Mouse (Mus musculus): ENCODE results near the gene Fosb.

DNA sequence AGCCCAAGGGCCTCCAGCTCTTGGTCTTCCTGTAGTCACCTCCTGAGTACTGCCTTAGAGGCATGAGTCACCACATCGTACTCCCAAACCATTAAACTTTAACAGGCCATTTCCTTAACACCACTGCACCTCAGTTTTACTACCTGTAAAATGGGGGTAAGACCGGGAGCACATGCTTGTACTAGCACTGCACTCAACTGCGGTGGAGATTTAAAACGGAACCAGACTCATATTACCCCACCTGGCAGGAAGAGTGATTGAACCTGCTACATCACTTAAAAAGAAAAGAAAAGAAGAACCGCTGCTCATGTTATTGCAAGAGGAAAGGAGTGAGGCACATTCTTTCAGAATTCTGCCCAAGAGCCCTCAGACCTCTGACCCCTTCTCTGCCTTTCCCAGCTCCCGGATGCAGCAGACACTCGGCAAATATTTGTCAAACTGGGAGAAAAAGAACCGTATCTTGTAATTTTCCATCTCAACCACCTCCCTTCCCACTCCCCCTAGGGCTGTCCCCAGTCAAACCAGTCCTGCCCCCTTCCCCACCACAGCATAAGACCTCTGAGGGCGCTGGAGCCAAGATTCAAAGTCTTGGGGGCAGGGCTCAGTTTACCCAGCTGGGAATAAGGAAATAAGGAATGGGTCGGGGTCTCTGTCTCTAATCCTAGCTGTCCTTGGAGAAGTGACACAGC is 40.7 kb downstream of the Fosb start:
- no peak for TF ChIP-seq POLR2A (IDR thresholded peaks at IDR 0.05; ENCODE audit: extremely low read depth, insufficient read depth, low read length)
- no peak for TF ChIP-seq CTCF (IDR thresholded peaks at IDR 0.05; ENCODE audit: low read depth, low read length)

All from liver, adult 2 months (tissue).